Mouse (Mus musculus): ENCODE measurements around the gene Sdk2.

DNA sequence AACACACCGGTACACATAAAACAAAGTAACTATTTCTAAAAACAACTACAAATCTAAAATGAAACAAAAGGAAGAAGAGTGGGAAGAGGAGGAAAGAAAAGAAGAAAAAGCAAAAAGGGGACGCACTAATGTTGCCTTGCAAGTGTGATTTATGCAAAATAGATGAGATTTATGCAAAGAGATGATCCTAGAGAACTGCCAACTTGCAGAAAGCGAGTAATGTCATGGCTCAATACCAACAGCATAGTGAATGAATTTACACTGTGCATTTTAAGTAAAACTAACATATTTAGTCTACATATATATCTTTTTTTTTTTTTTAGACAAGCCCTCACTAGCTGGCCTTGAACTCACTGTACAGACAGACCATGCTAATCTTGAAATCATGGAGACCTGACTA, 292.1 kb downstream of the Sdk2 start:
- TF ChIP-seq CTCF (IDR thresholded peaks at IDR 0.05; ENCODE audit: extremely low read depth, insufficient read depth, insufficient read length, insufficient replicate concordance) (no peak), POLR2A (IDR thresholded peaks at IDR 0.05; ENCODE audit: low read depth, low read length) (no peak)
